Mouse (Mus musculus) liver, embryonic 16.5 days (tissue): ENCODE measurements at regions not wholly inside any gene's neighbourhood (a gene's known extent, or its start where the extent isn't known, plus 50 kb on each side); places are given as distances from the start of the nearest gene placed in this dataset.
"Not testable (repeated sequence)": the region's sequence is repeated elsewhere in the genome, so short reads cannot be mapped to it uniquely, and the experiment has no call there.

Experiments
- ATAC-seq: fragments of 200-750 bp; cut with Nextera tagmentation; 2 replicates; pipeline ENCODE4 v1.8.0; 2017; ENCODE audit warnings: low read depth, mild to moderate bottlenecking, moderate number of reproducible peaks, moderate library complexity
- H3K27ac ChIP-seq: fragments of 300-500 bp; sonication (generic); 2 replicates; pipeline ENCODE4 v1.5.1; 2014; ENCODE audit warnings: mild to moderate bottlenecking, low read length
- H3K27me3 ChIP-seq: fragments of 300-500 bp; sonication (generic); 2 replicates; pipeline ENCODE4 v1.6.1; 2014; ENCODE audit warnings: low read depth, low read length, mixed read lengths; ENCODE audit not compliant: control insufficient read depth, insufficient read depth
- H3K36me3 ChIP-seq: fragments of 300-500 bp; sonication (generic); 2 replicates; pipeline ENCODE4 v1.6.1; 2014; ENCODE audit warnings: mild to moderate bottlenecking; ENCODE audit not compliant: control insufficient read depth, insufficient read depth
- H3K4me1 ChIP-seq: fragments of 300-500 bp; sonication (generic); 2 replicates; pipeline ENCODE4 v1.6.1; 2014; ENCODE audit warnings: low read depth, low read length, mixed read lengths; ENCODE audit not compliant: control insufficient read depth
- H3K4me2 ChIP-seq: fragments of 300-500 bp; sonication (generic); 2 replicates; pipeline ENCODE4 v1.6.1; 2014; ENCODE audit warnings: low read depth, low read length, mixed read lengths
- H3K4me3 ChIP-seq: fragments of 300-500 bp; sonication (generic); 2 replicates; pipeline ENCODE4 v1.5.1; 2014; ENCODE audit warnings: low read depth, mild to moderate bottlenecking, low read length
- H3K9ac ChIP-seq: fragments of 300-500 bp; sonication (generic); 2 replicates; pipeline ENCODE4 v1.6.1; 2014; ENCODE audit warnings: low read depth, low read length
- H3K9me3 ChIP-seq: fragments of 300-500 bp; sonication (generic); replicated peaks from 2 replicates; pipeline ENCODE4 v1.6.1; 2016; ENCODE audit warnings: low read length; ENCODE audit not compliant: control insufficient read depth
- WGBS: fragments of 180-500 bp; shearing (Covaris S2); extraction: QIAGEN DNeasy Blood & Tissue Kit; methylation state at CpG from one replicate; pipeline ENCODE4 v1.1.7; 2014; ENCODE audit not compliant: insufficient replicate concordance; 5-methylcytosine and 5-hydroxymethylcytosine counted together

DNA sequence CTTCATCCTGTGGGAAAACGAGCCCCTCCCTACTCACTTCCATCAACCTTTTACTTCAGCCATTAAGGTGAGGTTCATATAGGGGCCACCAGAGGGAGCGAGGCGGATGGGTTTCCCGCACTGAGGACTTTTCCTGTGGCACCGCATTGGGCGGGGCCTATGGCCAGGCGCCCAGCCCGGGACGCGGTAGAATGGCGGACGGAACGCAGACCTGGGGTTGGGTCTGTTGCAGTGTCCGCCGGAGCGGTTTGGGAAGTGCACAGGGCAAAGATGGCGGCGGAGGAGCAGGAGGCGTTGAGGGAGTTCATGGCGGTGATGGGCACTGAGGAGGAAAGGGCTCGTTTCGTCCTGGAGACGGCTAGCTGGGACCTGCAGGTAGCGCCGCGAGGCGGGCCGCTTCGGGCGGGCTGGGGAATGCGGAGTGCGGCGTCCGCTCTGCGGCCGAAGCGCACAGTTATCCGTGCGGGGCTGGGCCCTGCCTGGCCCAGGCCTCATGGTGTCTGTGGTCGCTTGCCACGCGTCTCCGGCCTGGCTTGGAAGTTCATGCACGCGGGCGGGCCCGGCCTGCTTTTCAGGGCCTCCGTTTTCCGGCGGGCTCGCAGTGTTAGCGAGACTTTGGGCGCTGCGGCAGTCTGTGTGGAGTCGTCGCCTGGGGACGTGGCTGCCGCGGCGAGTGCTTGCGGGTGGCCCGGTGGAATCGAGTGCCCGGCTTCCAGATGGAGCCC, 64.5 kb upstream of the Gm21119 start:
- not testable (repeated sequence) for H3K4me1 ChIP-seq, H3K9me3 ChIP-seq, H3K27me3 ChIP-seq, H3K36me3 ChIP-seq, H3K27ac ChIP-seq
- Histone ChIP-seq H3K9ac (peak overlapping the region; percentile 73), H3K4me3 (peak overlapping the region; percentile 66), H3K4me2 (peak overlapping the region; percentile 56)
- peak; percentile 99 for ATAC-seq
- WGBS = 9% methylated on average over 60 of the region's 64 CpGs

DNA sequence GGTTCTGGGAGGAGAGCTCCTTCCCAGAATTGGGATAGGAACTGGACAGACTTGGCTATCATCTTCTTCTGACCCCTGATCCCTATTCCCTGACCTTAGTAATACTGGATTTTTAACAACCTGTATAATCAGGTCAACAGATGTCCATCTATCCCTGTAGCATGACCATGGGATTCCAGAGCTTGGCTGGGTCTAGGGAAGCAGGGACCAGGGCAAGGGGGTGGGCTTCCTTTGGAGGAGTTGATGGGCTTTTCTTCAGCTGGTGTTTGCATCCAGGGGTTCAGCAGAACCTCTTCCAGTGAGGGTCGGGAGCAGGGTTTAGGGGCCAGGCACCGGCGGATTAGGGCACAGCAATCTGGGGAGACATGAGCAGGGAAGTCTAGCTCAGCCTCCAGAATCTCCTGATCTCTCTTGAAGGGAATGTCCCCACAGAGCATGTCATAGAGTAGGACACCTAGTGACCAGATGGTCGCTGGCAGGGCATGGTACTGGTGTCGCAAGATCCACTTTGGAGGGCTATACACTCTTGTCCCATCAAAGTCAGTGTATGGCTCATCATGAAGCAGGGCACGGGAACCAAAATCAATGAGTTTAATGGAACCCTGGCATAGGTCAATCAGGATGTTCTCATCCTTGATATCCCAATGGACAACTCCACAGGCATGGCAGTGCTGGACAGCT, 58.1 kb upstream of the Gm21119 start:
- H3K36me3 ChIP-seq, H3K27me3 ChIP-seq, H3K4me2 ChIP-seq, H3K27ac ChIP-seq, H3K9ac ChIP-seq, H3K4me1 ChIP-seq, H3K4me3 ChIP-seq, H3K9me3 ChIP-seq: not testable (repeated sequence)
- no CpG with 5 or more reads among the region's 6 CpGs for WGBS
- peak; percentile 2 for ATAC-seq

DNA sequence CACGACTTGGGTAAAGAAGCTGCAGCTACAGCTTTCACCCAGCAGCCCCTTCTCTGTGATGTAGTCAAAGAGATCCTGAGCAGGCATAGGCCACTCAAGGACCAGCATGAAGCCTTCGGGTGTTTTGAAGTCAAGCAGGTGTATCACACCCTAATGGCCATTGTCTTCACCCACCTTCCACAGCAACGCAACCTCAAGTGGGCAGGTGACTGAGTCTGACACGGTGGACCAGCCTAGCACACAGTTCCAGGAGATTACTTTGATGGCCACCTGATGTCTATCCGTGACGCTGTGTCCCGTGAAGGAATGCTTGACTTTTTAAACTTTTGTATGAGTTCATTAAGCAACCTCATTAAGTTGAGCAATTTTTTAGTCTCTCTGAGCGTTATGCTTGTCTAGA, 57.5 kb upstream of the Gm21119 start:
- H3K9me3 ChIP-seq, H3K36me3 ChIP-seq, H3K27ac ChIP-seq, H3K27me3 ChIP-seq, H3K4me1 ChIP-seq, H3K9ac ChIP-seq: not testable (repeated sequence)
- H3K4me2 ChIP-seq = peak overlapping the region; percentile 44
- peak; percentile 17 for ATAC-seq
- 72% methylated on average over 7 of the region's 8 CpGs for WGBS
- 0 out of 2 replicates have a peak overlapping the region, but pooled peaks have one; percentile 6 for H3K4me3 ChIP-seq

DNA sequence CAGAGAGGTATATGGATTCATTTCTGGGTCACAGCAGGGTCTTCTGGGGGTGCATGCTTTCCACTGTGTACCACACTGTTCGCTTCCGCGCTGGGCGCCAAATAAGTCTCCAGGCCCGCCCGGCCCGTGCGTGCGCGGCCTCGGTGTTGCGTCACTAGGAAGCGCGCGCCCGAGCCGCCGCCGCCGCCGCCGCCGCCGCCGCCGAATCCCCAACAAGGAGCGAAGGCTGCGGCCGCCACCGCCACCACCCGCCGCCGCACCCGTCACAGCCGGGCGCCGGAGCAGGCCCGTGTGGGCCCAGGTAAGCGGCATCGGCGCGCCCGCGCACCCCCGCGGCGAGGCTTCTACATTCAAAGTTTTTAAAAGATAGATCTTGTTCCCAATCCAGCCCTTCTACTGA, 57.1 kb upstream of the Gm21119 start:
- H3K27me3 ChIP-seq, H3K9ac ChIP-seq, H3K4me1 ChIP-seq, H3K9me3 ChIP-seq, H3K27ac ChIP-seq, H3K36me3 ChIP-seq: not testable (repeated sequence)
- peak overlapping the region; percentile 36; the same call in 1 of the 2 replicates for H3K4me3 ChIP-seq
- 64% methylated on average over 37 of the region's 47 CpGs for WGBS
- peak; percentile 98 for ATAC-seq
- H3K4me2 ChIP-seq = peak overlapping the region; percentile 44
